Mouse (Mus musculus) erythroid progenitor cell, adult 5-6 weeks (primary cell): Measurements from ENCODE around the gene Ccm2. TPM values are rescaled to one million over a fixed set of nuclear protein-coding genes. Genes with fewer than 3 reads are reported as not detected.

Experiments used
- ATAC-seq: replicated peaks from 2 replicates; pipeline ENCODE4 v1.8.0; 2016; ENCODE audit warnings: moderate number of reproducible peaks, mild to moderate bottlenecking, moderate TSS enrichment, inconsistent platforms; ENCODE audit not compliant: poor library complexity, low FRiP score, severe bottlenecking
- total RNA-seq, 2 experiments: library from RNA; stranded (forward) in 1 of 2; stranded (reverse) in 1 of 2; fragments of 150-400 nt in 1 of 2; fragments of 186-747, 209-891 nt in 1 of 2; gene quantifications; 2 replicates each; pipeline versions ENCODE4 v1.2.3 to v1.2.4; 2015 to 2017; ENCODE audit warnings: low replicate concordance in 2 of 2

Gene Ccm2
- total RNA-seq, 2 experiments from 2014 or later = 9.8 to 30.6 TPM

GRCm38 (mm10) chr11:6600284-6600944, 53.7 kb downstream of the Ccm2 start:
- peak; percentile 58 for ATAC-seq

GRCm38 (mm10) chr11:6601649-6602480, 55.2 kb downstream of the Ccm2 start:
- no peak for ATAC-seq

DNA sequence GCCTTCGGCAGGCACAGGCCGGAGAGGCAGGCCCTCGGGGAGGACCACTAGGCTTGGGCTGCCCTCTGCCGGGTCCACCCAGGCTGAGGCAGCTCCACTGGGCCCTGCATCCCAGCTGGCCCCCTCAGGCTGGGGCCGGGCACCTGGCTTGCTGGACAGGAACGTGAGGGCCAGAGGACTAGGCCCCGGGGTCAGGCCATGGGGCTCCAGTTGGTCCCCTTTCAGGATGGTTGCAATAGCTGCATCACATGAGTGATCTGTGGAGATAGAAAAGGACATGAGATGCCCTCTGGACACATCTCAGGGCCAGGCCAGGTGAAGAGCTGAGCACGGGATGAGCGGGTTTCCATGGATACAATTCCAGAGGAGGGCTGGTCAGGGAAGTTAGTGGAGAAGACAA, 56.0 kb downstream of the Ccm2 start:
- ATAC-seq = no peak

GRCm38 (mm10) chr11:6603224-6603623, 56.5 kb downstream of the Ccm2 start:
- ATAC-seq = no peak

DNA sequence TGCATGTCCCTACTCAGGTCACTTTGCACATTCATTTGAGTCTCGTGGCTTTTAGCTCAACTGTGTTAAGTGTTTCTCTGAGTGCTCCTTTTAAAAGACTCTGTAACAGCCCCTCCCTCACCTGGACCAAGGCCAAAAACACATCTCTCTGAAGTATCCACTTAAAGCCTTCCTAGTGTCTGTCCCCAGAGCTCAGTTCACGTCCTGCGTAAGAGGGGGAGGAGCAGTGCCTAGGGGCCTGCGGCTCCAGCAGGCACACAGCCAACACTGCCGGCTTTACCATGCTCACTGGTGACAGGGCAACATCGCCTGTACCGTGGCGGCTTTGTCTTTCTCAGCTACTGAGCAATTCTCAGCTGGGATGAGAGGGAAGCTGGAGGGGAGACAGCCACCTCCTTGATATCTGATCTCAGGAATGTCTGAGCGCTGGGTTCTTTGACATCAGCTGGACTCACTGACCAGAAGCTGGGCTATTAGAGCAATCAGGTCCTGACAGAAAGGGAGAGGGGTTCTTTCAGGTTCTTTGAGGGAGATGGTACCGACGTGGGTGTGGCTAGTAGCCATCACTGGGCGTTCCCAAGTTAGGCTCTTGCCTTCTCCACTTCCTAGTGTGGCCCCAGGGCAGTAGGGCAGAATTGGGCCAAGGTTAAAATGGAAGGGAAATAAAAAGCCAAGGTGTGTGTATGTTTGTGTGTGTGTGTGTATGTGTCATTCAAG, 57.4 kb downstream of the Ccm2 start:
- ATAC-seq = no peak

DNA sequence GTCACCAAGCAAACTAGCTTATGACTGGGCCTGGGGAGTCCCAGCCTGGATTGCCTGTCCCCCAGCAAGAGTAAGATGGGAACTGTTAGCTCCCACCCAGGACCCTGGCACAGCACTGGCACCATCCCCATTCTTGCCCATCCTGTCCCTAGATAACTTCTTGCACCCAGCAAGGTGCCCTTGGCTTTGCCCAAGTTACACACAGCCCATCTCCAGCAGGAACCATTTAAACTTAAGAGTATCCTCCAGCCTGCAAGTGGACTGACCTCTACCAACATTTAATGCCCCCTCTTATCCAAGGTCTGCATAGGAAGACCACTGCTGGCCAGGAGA, 57.9 kb downstream of the Ccm2 start:
- no peak for ATAC-seq

GRCm38 (mm10) chr11:6605021-6605481, 58.4 kb downstream of the Ccm2 start:
- no peak for ATAC-seq

DNA sequence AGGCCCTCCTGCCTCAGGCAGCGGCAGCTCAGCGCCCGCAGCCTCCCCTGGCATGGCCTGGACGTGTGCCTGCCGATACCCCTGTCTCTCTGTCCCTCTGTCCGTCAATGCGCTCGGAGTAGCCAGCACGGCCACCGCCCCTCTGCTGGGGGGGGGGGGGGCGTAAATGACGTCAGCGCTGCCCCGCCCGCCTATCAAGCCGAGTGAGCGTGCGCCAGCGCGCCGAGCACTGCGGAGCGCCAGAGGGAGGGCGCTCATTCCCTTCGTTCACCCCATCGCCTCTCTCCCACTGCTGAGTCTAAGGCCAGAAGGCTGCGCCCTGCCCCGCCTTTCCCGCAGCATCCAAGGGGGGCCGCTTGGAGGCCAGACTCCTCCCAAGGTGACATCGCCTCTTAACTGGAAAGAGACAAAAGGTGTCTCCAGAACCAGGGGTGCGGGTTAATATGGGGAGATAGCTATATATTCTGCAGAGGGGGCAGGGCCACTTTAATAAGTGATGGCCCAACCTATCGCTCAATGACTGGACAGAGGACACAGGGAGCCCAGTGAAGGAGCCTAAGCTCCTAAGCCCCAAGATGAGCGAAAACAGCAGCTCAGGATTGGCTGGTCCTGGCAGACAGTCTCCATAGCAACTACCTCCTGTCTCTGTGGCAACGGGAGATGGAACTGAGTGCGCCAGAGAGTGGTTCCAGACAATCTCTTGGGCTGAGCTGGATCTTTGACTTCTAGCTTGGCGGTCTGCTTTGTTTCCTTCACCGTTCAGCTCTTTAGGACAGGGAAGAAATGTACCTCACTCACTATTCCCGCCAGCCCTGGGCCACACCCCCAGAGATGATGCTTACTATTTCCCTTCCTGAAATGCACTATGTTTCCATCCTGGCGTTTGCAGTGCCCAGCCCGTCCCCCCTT, 59.1 kb downstream of the Ccm2 start, which contains the start of gene Nacad:
TSS of gene Nacad (minus strand) at position 563 of the 909 bp plus-strand sequence.
- ATAC-seq = no peak

DNA sequence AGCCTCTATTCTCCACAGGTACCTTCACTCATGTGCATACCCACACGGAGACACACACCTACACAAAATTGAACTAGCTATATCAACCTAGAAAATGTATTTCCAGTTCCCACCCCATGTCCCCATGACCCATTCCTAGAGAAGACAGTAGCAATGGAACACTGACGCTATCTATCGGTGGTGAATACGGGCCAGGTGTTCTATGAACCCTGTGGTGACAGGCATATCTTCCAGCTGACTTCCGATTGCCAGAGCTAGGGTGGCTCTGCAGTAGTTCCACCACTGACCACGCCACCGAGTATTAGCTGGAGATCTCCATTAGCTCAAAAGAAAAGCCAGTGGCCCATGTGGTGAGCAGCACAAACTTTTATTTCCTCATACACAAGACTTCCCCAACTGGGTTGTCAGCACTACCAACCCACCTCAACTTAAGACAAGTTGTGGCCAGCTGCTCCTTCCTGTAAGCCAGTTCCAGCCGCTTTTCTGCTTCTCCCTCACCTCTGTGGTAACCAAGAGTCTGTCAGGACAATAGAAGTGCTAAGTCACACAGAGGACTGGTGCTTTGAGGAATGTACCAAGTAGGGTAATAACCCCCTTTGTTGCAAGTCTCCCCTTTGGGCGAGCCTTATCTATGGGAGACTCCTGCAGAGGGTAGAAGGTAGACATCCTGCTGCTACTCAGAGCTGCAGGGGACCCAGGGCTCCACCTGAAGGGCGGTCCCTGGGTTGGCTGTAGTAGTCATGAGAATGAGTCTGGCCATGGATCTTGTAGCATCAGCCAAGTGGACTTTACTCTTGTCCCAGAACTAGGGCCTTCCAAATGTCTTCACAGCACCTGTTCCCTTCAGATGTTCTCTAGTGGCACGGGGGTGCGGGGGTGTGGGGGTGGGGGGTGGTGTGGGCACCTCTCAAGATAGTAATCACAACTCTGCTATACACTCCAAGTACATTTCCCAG, 68.8 kb downstream of the Ccm2 start:
- no peak for ATAC-seq

DNA sequence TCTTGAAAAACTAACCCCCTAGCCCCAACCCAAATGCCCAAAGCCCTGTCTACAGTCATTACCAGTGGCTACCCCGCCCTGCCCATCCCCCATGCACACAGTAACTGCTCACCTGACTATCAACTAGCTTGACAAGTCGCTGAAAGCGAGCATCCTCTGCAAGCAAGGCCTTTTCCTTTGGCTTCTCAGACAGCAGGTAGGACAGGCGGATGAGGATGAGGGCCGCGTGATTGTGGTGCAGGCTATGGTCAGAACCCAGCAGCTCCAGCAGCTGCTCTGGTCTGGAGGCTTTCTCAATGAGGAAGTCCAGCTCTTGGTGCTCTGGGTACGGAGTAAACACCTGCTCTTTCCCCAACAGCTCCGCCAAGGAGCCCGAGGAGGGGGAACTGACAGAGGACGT, 77.0 kb downstream of the Ccm2 start:
- ATAC-seq = no peak

GRCm38 (mm10) chr11:6624619-6625382, 78.1 kb downstream of the Ccm2 start:
- no peak for ATAC-seq

DNA sequence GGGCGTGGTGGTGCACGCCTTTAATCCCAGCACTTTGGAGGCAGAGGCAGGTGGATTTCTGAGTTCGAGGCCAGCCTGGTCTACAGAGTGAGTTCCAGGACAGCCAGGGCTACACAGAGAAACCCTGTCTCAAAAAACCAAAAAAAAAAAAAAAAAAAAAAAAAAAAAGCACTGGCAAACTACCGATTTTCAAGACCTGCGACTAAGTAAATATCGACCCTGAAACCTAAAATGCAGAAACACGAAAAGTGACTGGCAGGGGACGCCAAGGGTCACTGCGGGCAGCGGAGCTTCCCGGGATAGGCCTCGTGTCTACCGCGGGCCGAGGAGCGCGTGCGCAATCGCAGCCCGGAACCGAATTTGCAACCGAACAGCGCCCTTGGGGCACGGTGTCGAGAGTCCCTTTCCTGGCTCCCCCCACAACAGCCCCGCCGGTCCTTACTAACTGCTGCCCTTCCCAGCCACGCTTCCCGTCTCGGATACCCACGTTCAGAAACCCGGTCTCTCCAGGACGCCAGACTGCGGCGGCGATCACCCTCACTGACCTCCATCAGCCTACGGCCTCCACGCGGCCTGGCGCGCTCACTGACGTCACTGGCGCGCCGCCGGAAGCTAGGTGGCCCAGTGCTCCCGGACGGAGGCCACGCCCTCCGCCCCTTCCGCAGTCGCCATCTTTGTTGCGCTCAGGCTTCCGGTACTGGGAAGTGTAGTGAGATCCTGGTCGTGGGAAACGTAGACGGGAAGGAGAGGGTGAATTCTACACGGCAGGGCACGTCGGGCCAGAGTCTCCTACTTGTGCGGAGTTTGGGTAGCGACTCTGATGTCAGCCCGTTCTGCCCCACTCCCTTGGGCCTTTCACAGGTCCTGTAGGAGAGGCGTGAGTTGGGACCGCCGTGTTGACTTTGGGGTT, 79.0 kb downstream of the Ccm2 start, which contains the start of gene Tbrg4:
TSS of gene Tbrg4 (minus strand) at position 590 of the 910 bp plus-strand sequence.
- ATAC-seq = peak; percentile 96

DNA sequence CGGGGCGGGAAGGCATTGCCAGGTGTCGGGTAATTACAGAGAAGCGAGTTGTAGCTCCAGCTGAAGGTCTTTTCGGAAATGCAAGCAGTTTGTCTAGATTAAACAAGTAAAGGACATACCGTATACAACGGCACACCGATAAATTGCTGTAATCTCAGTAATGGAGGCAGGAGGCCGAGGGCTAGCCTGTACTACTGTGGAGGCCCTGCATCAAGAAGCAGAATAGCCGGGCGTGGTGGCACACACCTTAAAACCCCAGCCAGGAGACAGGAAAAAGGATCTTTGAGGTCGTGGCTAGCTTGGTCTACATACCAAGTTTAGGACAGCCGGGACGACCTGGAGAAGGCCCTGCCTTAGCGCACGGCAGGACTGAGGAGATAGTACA, 79.7 kb downstream of the Ccm2 start:
- ATAC-seq = peak; percentile 27

GRCm38 (mm10) chr11:6627731-6628130, 81.0 kb downstream of the Ccm2 start:
- no peak for ATAC-seq

DNA sequence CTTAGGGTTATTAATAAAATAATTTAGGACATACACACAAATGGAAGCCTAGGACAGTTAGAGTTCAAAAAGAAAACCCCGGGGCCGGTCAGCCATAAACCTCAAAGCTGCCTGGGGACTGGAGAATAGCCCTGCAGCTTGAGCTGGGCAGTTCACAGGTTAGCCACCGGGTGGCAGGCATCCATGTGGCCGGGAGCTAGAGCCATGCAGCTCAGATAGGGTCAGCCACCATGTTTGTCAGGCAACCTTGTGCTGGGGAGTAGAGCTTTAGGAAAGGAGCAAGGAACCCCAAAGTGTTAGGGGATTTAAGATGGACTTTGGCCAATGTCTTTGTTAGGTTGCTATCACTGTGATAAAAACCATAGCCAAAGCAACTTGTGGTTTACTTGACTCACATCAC, 81.9 kb downstream of the Ccm2 start:
- peak; percentile 63 for ATAC-seq

DNA sequence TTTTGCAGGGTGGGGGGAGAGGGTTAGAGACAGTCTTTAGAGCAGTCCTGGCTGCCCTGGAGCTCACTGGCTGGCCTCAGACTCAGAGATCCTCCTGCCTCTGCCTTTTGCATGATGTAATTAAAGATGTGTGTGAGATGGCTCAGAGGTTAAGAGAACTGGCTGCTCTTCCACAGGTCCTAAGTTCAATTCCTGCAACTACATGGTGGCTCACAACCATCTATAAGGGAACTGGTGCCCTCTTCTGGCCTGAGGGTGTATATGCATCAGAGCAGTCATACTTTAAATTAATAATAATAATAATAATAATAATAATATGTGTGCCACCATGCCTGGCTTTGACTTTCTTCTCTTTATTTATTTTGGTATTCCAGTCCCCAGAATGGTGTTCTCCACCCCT, 83.0 kb downstream of the Ccm2 start:
- ATAC-seq = no peak

DNA sequence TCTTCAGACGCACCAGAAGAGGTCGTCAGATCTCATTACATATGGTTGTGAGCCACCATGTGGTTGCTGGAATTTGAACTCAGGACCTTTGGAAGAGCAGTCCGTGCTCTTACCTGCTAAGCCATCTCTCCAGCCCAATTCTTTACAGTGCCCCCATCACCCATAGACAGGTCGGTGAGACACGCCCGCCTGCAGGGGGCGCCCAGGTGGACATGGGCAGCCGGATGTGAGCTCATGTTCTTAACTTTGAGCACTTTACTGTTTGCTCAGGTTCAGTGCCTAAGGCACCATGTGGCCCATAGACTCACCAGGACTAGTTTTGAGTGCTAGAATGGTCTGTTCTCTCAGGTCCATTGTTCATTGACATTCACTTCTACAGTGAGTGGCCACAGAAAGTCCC, 89.5 kb downstream of the Ccm2 start:
- no peak for ATAC-seq
